Comparison of ENCODE assay signal across 1 mouse cellular context in the genomic region with DNA sequence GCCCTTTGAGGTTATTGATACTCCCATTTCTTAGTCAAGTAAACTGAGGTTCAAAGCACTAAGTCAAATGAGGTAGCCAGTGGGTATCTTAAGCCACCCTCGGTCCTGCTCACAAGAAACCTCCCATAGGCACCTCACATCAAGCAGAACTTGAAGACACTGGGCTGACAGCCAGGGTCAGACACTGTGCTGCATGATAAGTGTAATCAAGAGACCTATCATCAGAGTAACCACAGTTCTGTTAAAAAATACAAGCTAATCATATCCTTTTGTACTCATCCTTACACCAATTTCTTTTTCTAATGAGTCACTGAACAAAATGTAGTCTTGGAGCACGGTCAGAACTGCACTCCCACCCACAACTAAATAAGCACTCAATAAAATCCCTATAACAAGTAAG.
A peak's percentile ranks its signal among the peaks of the same experiment; 100 is the strongest.
TF ChIP-seq lines count a peak whose summit lies in the region.

No protein-coding gene starts in this region.

TF ChIP-seq in MEL, 35 proteins besides CTCF, POLR2A, EP300 and RAD21 (continued from another document):
- TF ChIP-seq ZMIZ1 (IDR thresholded peaks at IDR 0.05; ENCODE audit: low read depth, low read length) (peak; percentile 60; the same call in 1 of the 2 replicates), CHD2 (IDR thresholded peaks at IDR 0.05; ENCODE audit: low read length) (peak; percentile 67), MXI1 (IDR thresholded peaks at IDR 0.05; ENCODE audit: low read depth, low read length) (0 out of 2 replicates have a peak, but pooled peaks have one; percentile 33), ZNF384 (IDR thresholded peaks at IDR 0.05; ENCODE audit: low read depth, low read length) (peak; percentile 59), ZC3H11A (IDR thresholded peaks at IDR 0.05; ENCODE audit: low read depth, low read length) (no peak), TAL1 (IDR thresholded peaks at IDR 0.05; ENCODE audit: low read length) (peak; percentile 90), POLR2AphosphoS2 (IDR thresholded peaks at IDR 0.05; ENCODE audit: low read length) (0 out of 2 replicates have a peak, but pooled peaks have one; percentile 56), UBTF (IDR thresholded peaks at IDR 0.05; ENCODE audit: borderline replicate concordance, insufficient read depth, low read depth, low read length) (no peak), ELF1 (IDR thresholded peaks at IDR 0.05; ENCODE audit: low read depth, low read length) (no peak), BHLHE40 (IDR thresholded peaks at IDR 0.05; ENCODE audit: borderline replicate concordance, low read depth, low read length) (no peak), MAFK (IDR thresholded peaks at IDR 0.05; ENCODE audit: borderline replicate concordance, low read depth, low read length) (peak; percentile 79; the same call in 1 of the 2 replicates), ETS1 (IDR thresholded peaks at IDR 0.05; ENCODE audit: low read depth, low read length) (peak; percentile 95), TCF12 (IDR thresholded peaks at IDR 0.05; ENCODE audit: low read depth, low read length) (peak; percentile 98), NELFE (IDR thresholded peaks at IDR 0.05; ENCODE audit: low read depth, low read length) (no peak), MYC (IDR thresholded peaks at IDR 0.05; ENCODE audit: low read depth, low read length) (peak; percentile 80), SIN3A (IDR thresholded peaks at IDR 0.05; ENCODE audit: low read length) (peak; percentile 94)
